Mouse (Mus musculus) neural tube, embryonic 12.5 days (tissue): Measurements from ENCODE around the gene Chuk. TPM values are rescaled to one million over a fixed set of nuclear protein-coding genes. Genes with fewer than 3 reads are reported as not detected.
"Not testable (repeated sequence)": the region's sequence is repeated elsewhere in the genome, so short reads cannot be mapped to it uniquely, and the experiment has no call there.

ENCODE experiments used
- ATAC-seq: fragments of 200-750 bp; cut with Nextera tagmentation; 2 replicates; pipeline ENCODE4 v1.8.0; 2017; ENCODE audit warnings: low read depth, mild to moderate bottlenecking, moderate TSS enrichment, moderate library complexity; ENCODE audit not compliant: low FRiP score
- H3K27ac ChIP-seq: fragments of 300-500 bp; sonication (generic); 2 replicates; pipeline ENCODE4 v1.5.1; 2016
- H3K27me3 ChIP-seq: fragments of 300-500 bp; sonication (generic); replicated peaks from 2 replicates; pipeline ENCODE4 v1.6.1; 2016; ENCODE audit warnings: mild to moderate bottlenecking
- H3K36me3 ChIP-seq: fragments of 300-500 bp; sonication (generic); 2 replicates; pipeline ENCODE4 v1.6.1; 2016; ENCODE audit warnings: mild to moderate bottlenecking
- H3K4me1 ChIP-seq: fragments of 300-500 bp; sonication (generic); 2 replicates; pipeline ENCODE4 v1.6.1; 2016
- H3K4me2 ChIP-seq: fragments of 300-500 bp; sonication (generic); replicated peaks from 2 replicates; pipeline ENCODE4 v1.6.1; 2016; ENCODE audit warnings: mild to moderate bottlenecking
- H3K4me3 ChIP-seq: fragments of 300-500 bp; sonication (generic); 2 replicates; pipeline ENCODE4 v1.5.1; 2016
- H3K9ac ChIP-seq: fragments of 300-500 bp; sonication (generic); 2 replicates; pipeline ENCODE4 v1.6.1; 2016; ENCODE audit warnings: mild to moderate bottlenecking
- H3K9me3 ChIP-seq: fragments of 300-500 bp; sonication (generic); 2 replicates; pipeline ENCODE4 v1.6.1; 2016; ENCODE audit warnings: mild to moderate bottlenecking
- WGBS: fragments of 180-500 bp; shearing (Covaris S2); methylation state at CpG from one replicate; pipeline ENCODE4 v1.1.7; 2016; 5-methylcytosine and 5-hydroxymethylcytosine counted together
- polyA plus RNA-seq: library from polyadenylated mRNA; unstranded; fragments of >200 nt; fragmentation: Nextera tagmentation; extraction: Ambion mirVana; gene quantifications from 2 replicates; pipeline ENCODE4 v1.2.1, GENCODE M21; 2016

The Chuk gene
- polyA plus RNA-seq, 1 experiment from 2014 or later: 69.1 TPM

- no peak overlapping the region for H3K4me2 ChIP-seq
- H3K27me3 ChIP-seq: no peaks in the 10 kb centered on the region
- no peaks in the 10 kb centered on the region for H3K9me3 ChIP-seq
- H3K4me3 ChIP-seq: no peak overlapping the region
- peaks cover 39% of the 10 kb centered on the region for H3K36me3 ChIP-seq
- no peak for ATAC-seq
- 92% methylated on average over 5 of the region's 5 CpGs for WGBS
- H3K4me1 ChIP-seq: peaks cover 8% of the 10 kb centered on the region
- H3K9ac ChIP-seq: no peak overlapping the region
- H3K27ac ChIP-seq: no peak overlapping the region
Observed at GRCm38 (mm10) chr19:44132917-44133316, 25.6 kb upstream of the Chuk start.

DNA sequence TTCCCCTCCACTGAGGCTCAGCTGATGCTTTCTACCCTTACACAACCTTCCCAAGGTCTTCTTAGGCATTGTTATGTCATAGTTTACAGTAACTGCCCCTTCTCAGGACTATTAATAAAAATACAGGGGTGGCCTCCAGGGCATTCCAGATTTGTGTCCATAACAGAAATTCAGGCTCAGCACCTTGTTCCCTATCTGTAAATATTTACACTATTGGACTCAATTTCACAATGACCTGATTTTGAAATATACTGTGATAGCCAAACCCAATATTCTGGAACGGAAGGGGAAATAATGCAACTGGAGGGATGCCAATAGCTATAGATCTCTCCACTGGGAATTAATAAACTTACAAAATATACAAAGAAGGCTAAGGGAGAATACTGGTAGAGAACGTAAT is 21.3 kb upstream of the Chuk start:
- WGBS: 97% methylated on average over 2 of the region's 2 CpGs
- Histone ChIP-seq H3K27ac (no peak overlapping the region), H3K27me3 (no peaks in the 10 kb centered on the region), H3K4me1 (no peaks in the 10 kb centered on the region), H3K9me3 (no peaks in the 10 kb centered on the region), H3K4me2 (no peak overlapping the region), H3K36me3 (peaks cover 78% of the 10 kb centered on the region), H3K4me3 (no peak overlapping the region), H3K9ac (no peak overlapping the region)
- no peak for ATAC-seq

DNA sequence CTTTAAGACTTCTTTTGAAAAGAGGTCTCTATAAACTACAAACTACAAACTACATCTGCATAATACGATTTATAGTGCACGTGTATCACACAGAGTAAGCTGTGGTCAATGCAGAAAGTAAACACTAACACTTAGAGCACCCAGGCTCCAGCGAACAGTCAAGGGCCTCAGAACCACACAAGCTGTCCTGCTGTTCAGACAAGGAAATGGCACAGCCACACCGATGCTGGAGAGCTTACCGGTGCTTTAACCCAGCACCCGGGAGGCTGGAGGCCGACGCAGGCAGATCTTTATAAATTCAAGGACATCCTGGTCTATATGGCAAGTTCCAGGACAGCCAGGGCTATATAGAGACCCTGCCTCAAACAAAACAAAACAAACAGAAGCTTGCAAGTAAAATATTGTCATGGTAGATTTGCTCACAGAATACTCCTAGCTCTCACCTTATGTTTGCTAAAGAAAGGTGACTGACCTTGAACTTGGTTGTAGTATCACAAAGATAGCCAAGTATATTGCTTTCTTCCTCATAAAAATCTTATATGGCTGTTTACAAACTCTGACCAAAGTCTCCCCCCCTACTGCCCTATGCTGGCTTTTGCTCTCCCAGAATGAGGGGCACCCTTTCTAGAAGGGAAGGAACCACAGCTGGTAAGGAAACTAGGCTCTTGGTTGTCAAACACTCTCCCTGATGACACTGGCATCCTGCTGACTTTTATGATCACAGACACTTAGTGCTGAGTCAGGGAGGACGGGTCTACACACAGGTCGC is 20.6 kb upstream of the Chuk start:
- no peaks in the 10 kb centered on the region for H3K27me3 ChIP-seq
- H3K4me1 ChIP-seq: no peaks in the 10 kb centered on the region
- 92% methylated on average over 10 of the region's 10 CpGs for WGBS
- H3K4me2 ChIP-seq: no peak overlapping the region
- H3K36me3 ChIP-seq: peaks cover 84% of the 10 kb centered on the region
- no peaks in the 10 kb centered on the region for H3K9me3 ChIP-seq
- no peak overlapping the region for H3K4me3 ChIP-seq
- H3K9ac ChIP-seq: no peak overlapping the region
- H3K27ac ChIP-seq: no peak overlapping the region
- ATAC-seq: no peak

- no peak overlapping the region for H3K4me3 ChIP-seq
- H3K4me2 ChIP-seq: no peak overlapping the region
- peaks cover 87% of the 10 kb centered on the region for H3K36me3 ChIP-seq
- no peak overlapping the region for H3K27ac ChIP-seq
- H3K9me3 ChIP-seq: no peaks in the 10 kb centered on the region
- no peaks in the 10 kb centered on the region for H3K27me3 ChIP-seq
- H3K4me1 ChIP-seq: no peaks in the 10 kb centered on the region
- no peak overlapping the region for H3K9ac ChIP-seq
- 90% methylated on average over 7 of the region's 7 CpGs for WGBS
- no peak for ATAC-seq
Observed at GRCm38 (mm10) chr19:44121137-44121536, 13.9 kb upstream of the Chuk start.

DNA sequence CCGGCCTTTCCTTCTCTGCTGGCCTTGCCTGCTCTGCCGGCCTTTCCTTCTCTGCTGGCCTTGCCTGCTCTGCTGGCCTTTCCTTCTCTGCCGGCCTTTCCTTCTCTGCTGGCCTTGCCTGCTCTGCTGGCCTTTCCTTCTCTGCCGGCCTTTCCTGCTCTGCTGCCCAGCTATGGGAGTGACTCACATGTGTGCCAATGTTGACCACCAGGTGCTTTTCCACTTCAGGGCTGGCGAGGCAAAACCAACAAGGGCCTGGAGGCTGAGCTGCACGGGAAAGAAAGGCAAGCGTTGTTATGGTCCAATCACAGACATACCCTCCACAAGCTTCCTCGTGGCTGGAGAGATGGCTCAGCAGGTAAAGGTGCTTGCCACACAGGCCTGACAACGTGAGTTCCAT is 13.4 kb upstream of the Chuk start:
- H3K9me3 ChIP-seq, H3K4me1 ChIP-seq, H3K27me3 ChIP-seq, H3K27ac ChIP-seq, H3K9ac ChIP-seq, H3K4me3 ChIP-seq, H3K4me2 ChIP-seq, ATAC-seq: not testable (repeated sequence)
- peaks cover 86% of the 10 kb centered on the region for H3K36me3 ChIP-seq
- 93% methylated on average over 9 of the region's 9 CpGs for WGBS

DNA sequence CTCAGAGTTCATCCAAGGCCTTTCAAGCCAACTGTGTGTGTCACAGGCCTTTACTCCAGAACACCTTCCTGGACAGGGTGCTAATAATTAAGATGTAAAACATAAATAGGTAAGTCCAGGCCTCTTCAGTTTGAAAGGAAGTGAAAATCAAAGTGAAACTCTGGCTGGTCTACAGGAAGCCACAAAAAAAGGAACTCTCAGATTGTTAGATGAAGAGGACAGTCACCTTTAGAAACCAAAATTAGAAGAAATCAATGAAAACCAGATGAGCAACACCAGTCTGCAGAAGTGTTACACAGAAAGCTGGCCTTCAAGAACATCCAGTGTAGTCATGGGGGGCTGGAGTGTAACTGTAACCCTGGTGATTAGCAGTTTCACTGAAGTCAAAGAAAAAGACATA is 10.5 kb upstream of the Chuk start:
- Histone ChIP-seq H3K4me3 (no peak overlapping the region), H3K9me3 (no peaks in the 10 kb centered on the region), H3K9ac (no peak overlapping the region), H3K36me3 (peaks cover 83% of the 10 kb centered on the region), H3K27me3 (no peaks in the 10 kb centered on the region), H3K27ac (no peak overlapping the region), H3K4me1 (no peaks in the 10 kb centered on the region), H3K4me2 (no peak overlapping the region)
- ATAC-seq: no peak

DNA sequence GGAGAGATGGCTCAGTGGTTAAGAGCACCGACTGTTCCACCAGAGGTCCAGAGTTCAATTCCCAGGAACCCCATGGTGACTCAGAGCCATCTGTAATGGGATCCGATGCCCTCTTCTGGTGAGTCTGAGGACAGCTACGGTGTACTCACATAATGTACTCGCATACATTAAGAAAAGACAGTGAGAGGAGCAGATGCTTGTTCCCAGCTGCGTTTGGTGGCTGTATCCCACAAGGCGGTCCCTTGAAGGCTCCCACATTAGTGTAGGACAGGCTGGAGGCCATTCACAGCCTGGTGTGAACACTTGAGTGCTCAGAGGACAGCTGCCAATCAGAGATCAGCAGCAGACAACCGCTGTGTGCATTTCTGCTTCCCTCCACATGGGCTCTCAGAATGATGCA is 4.4 kb upstream of the Chuk start:
- H3K4me2 ChIP-seq: no peak overlapping the region
- no peak overlapping the region for H3K27ac ChIP-seq
- ATAC-seq: peak; percentile 21; the same call in 1 of the 2 replicates
- 55% methylated on average over 7 of the region's 7 CpGs for WGBS
- no peaks in the 10 kb centered on the region for H3K27me3 ChIP-seq
- H3K4me3 ChIP-seq: no peak overlapping the region
- peaks cover 62% of the 10 kb centered on the region for H3K36me3 ChIP-seq
- no peak overlapping the region for H3K9ac ChIP-seq
- H3K4me1 ChIP-seq: 0 out of 2 replicates have a peak, but pooled peaks cover 4% of the 10 kb centered on the region
- no peaks in the 10 kb centered on the region for H3K9me3 ChIP-seq

DNA sequence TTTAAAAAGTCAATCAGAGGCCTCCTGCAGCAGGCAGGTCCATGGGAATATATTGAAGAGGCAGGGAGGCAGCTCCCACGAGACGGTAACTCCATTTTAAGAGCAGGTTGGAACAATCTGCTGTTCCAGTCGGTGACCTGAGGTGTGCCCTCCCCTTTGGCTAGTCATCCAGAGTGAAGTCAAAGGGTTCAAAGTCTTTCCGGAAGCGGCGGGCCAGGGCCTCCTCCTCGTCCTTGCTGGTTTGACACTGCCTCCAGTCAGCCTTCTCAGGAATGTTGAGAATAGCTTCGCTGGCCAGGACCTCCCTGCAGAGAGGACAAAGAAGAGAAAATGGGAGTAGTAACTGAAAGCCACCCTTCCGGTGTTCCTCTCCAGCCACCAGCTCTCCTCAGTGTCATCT is 3.1 kb upstream of the Chuk start:
- Histone ChIP-seq H3K4me3 (no peak overlapping the region), H3K36me3 (peaks cover 53% of the 10 kb centered on the region), H3K4me1 (peaks cover 16% of the 10 kb centered on the region), H3K27me3 (no peaks in the 10 kb centered on the region), H3K27ac (no peak overlapping the region), H3K9ac (no peak overlapping the region), H3K9me3 (no peaks in the 10 kb centered on the region), H3K4me2 (no peak overlapping the region)
- 90% methylated on average over 9 of the region's 9 CpGs for WGBS
- ATAC-seq: no peak

- no peak overlapping the region for H3K9ac ChIP-seq
Observed at GRCm38 (mm10) chr19:44108996-44109395, 1.7 kb upstream of the Chuk start.

GRCm38 (mm10) chr19:44107661-44108521 is 611 bp upstream of the Chuk start:
- no peak overlapping the region for H3K27ac ChIP-seq
- H3K9me3 ChIP-seq: no peaks in the 10 kb centered on the region
- H3K4me1 ChIP-seq: peaks cover 17% of the 10 kb centered on the region
- H3K4me3 ChIP-seq: peak overlapping the region; percentile 96
- 31% methylated on average over 22 of the region's 22 CpGs for WGBS
- peak overlapping the region; percentile 64 for H3K9ac ChIP-seq
- H3K4me2 ChIP-seq: peak overlapping the region; percentile 78
- ATAC-seq: peak; percentile 48; the same call in 1 of the 2 replicates
- no peaks in the 10 kb centered on the region for H3K27me3 ChIP-seq
- peaks cover 31% of the 10 kb centered on the region for H3K36me3 ChIP-seq

More at GRCm38 (mm10) chr19:44108996-44109395, 1.7 kb upstream of the Chuk start:
- Histone ChIP-seq H3K27ac (no peak overlapping the region), H3K4me2 (no peak overlapping the region), H3K4me3 (no peak overlapping the region), H3K27me3 (no peaks in the 10 kb centered on the region), H3K9me3 (no peaks in the 10 kb centered on the region), H3K36me3 (peaks cover 42% of the 10 kb centered on the region), H3K4me1 (peaks cover 17% of the 10 kb centered on the region)
- no peak for ATAC-seq

- no peak overlapping the region for H3K4me3 ChIP-seq
- no peak overlapping the region for H3K27ac ChIP-seq
- no peaks in the 10 kb centered on the region for H3K27me3 ChIP-seq
- H3K36me3 ChIP-seq: peaks cover 8% of the 10 kb centered on the region
- peaks cover 17% of the 10 kb centered on the region for H3K4me1 ChIP-seq
- 97% methylated on average over 1 of the region's 1 CpGs for WGBS
- ATAC-seq: no peak
- H3K4me2 ChIP-seq: no peak overlapping the region
- no peak overlapping the region for H3K9ac ChIP-seq
- H3K9me3 ChIP-seq: no peaks in the 10 kb centered on the region
Observed at GRCm38 (mm10) chr19:44104393-44104792, 2.9 kb downstream of the Chuk start.

DNA sequence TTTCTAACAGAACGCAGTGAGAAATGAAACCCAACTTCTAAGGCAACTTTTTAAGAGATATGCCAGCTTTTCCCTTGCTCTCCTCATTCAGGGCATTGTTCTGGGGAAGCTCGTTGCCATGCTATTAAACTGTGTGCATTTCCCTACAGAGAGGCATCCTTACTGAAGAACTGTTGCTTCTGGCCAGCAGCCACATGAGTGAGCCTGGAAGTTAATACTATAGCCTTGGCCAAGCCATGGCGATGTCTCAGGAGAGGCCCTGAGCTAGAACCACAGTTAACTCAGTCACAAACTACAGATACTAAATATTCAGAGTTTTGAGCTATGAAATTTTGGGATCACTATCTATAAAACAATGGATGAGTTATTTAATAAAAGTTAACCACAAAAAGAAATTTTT is 4.3 kb downstream of the Chuk start:
- H3K9ac ChIP-seq: no peak overlapping the region
- 91% methylated on average over 3 of the region's 3 CpGs for WGBS
- no peak for ATAC-seq
- H3K27ac ChIP-seq: no peak overlapping the region
- peaks cover 15% of the 10 kb centered on the region for H3K4me1 ChIP-seq
- peaks cover 14% of the 10 kb centered on the region for H3K36me3 ChIP-seq
- no peak overlapping the region for H3K4me3 ChIP-seq
- H3K9me3 ChIP-seq: no peaks in the 10 kb centered on the region
- no peak overlapping the region for H3K4me2 ChIP-seq
- no peaks in the 10 kb centered on the region for H3K27me3 ChIP-seq
